Comparison of ENCODE assay signal across 10 mouse cellular contexts in genomic region chr9:40333649-40334396, GRCm38 (mm10).
DNase-seq lines count a peak whose midpoint lies in the region; ATAC-seq and TF ChIP-seq lines count a peak whose summit lies in the region.
"Had no signal": no experiment of that assay in that cellular context is flagged by ENCODE, and none has a peak within 500 bp of the region (broad histone marks: within the 10 kb centered on the region; RNA-seq: fewer than 3 reads in every experiment).

No protein-coding gene starts in this region.

- peaks cover 24% of the 10 kb centered on the region for H3K36me3 ChIP-seq in hindbrain, embryonic 14.5 days (replicated peaks; ENCODE audit: control insufficient read depth, insufficient read depth)
- H3K36me3 ChIP-seq in hindbrain, embryonic 13.5 days = peaks cover 29% of the 10 kb centered on the region
- no peaks in the 10 kb centered on the region for H3K36me3 ChIP-seq in ES-Bruce4 (ENCODE audit: control insufficient read depth, insufficient read depth, low read length, poor library complexity, severe bottlenecking)
- H3K36me3 ChIP-seq: embryonic facial prominence, embryonic 13.5 days had no signal

- TF ChIP-seq POLR2A in ES-Bruce4 (IDR thresholded peaks at IDR 0.05; ENCODE audit: insufficient read depth, low read length) = no peak

- no peaks in the 10 kb centered on the region for H3K9me3 ChIP-seq in hindbrain, embryonic 14.5 days (ENCODE audit: control insufficient read depth, low read length)
- H3K9me3 ChIP-seq in hindbrain, embryonic 13.5 days = no peaks in the 10 kb centered on the region
- H3K9me3 ChIP-seq in ES-Bruce4 (replicated peaks; ENCODE audit: control insufficient read depth, insufficient read depth, low read length, poor library complexity, severe bottlenecking) = no peaks in the 10 kb centered on the region
- H3K9me3 ChIP-seq: embryonic facial prominence, embryonic 13.5 days had no signal

- no peak overlapping the region for H3K9ac ChIP-seq in hindbrain, embryonic 14.5 days
- H3K9ac ChIP-seq in hindbrain, embryonic 13.5 days = no peak overlapping the region
- peak overlapping the region; percentile 19 for H3K9ac ChIP-seq in ES-Bruce4 (ENCODE audit: low read depth, poor library complexity, severe bottlenecking)
- H3K9ac ChIP-seq: embryonic facial prominence, embryonic 13.5 days had no signal

- H3K4me1 ChIP-seq in hindbrain, embryonic 14.5 days (replicated peaks; ENCODE audit: control insufficient read depth, insufficient read depth, low read length) = peaks cover 23% of the 10 kb centered on the region
- H3K4me1 ChIP-seq in hindbrain, embryonic 13.5 days (replicated peaks) = peaks cover 15% of the 10 kb centered on the region
- H3K4me1 ChIP-seq in ES-Bruce4 (ENCODE audit: control insufficient read depth, insufficient read depth, low read length) = peaks cover 5% of the 10 kb centered on the region
- H3K4me1 ChIP-seq: embryonic facial prominence, embryonic 13.5 days had no signal

- TF ChIP-seq CTCF in ES-Bruce4 (IDR thresholded peaks at IDR 0.05; ENCODE audit: low read depth, low read length) = peak; percentile 94

- H3K4me3 ChIP-seq in hindbrain, embryonic 14.5 days (replicated peaks; ENCODE audit: low read length) = no peak overlapping the region
- no peak overlapping the region for H3K4me3 ChIP-seq in hindbrain, embryonic 13.5 days
- H3K4me3 ChIP-seq in ES-Bruce4 (ENCODE audit: low read depth, low read length) = peak overlapping the region; percentile 66
- H3K4me3 ChIP-seq: embryonic facial prominence, embryonic 13.5 days had no signal

- no peak overlapping the region for H3K4me2 ChIP-seq in hindbrain, embryonic 14.5 days (replicated peaks)
- H3K4me2 ChIP-seq in hindbrain, embryonic 13.5 days = no peak overlapping the region
- H3K4me2 ChIP-seq: embryonic facial prominence, embryonic 13.5 days had no signal

- DNase-seq in hindbrain, embryonic 14.5 days (ENCODE audit: low spot score) = peak; percentile 78
- peak; percentile 90 for DNase-seq in cerebellum, adult 11-12 months
- peak; percentile 81 to 88 for DNase-seq in frontal cortex, postnatal 36 days (ENCODE audit: low spot score in 2 of 2)
- DNase-seq in layer of hippocampus, adult 8-10 months (ENCODE audit: low spot score in 2 of 2) = peak; percentile 83 to 88
- DNase-seq in mesoderm, embryonic 11.5 days (ENCODE audit: low read depth, low spot score) = peak; percentile 80
- peak; percentile 60 for DNase-seq in thymus, postnatal 0 days (ENCODE audit: low spot score)

- H3K27me3 ChIP-seq in hindbrain, embryonic 14.5 days (ENCODE audit: control insufficient read depth, insufficient read depth, low read length) = no peaks in the 10 kb centered on the region
- H3K27me3 ChIP-seq in hindbrain, embryonic 13.5 days = no peaks in the 10 kb centered on the region
- no peaks in the 10 kb centered on the region for H3K27me3 ChIP-seq in ES-Bruce4 (ENCODE audit: control insufficient read depth, insufficient read depth, low read length, poor library complexity, severe bottlenecking)
- H3K27me3 ChIP-seq: embryonic facial prominence, embryonic 13.5 days had no signal

- TF ChIP-seq EP300 in ES-Bruce4 (IDR thresholded peaks at IDR 0.05; ENCODE audit: insufficient read depth, low read depth, low read length) = no peak

- H3K27ac ChIP-seq in hindbrain, embryonic 14.5 days = no peak overlapping the region
- H3K27ac ChIP-seq in hindbrain, embryonic 13.5 days = no peak overlapping the region
- peak overlapping the region; percentile 1 for H3K27ac ChIP-seq in ES-Bruce4 (ENCODE audit: insufficient read depth, low read length)
- H3K27ac ChIP-seq: embryonic facial prominence, embryonic 13.5 days; macrophage had no signal

- 63% methylated on average over 9 of the region's 9 CpGs for WGBS in hindbrain, embryonic 14.5 days
- WGBS in hindbrain, embryonic 13.5 days = 64% methylated on average over 9 of the region's 9 CpGs

- peak; percentile 7; the same call in 1 of the 2 replicates for ATAC-seq in hindbrain, embryonic 14.5 days (ENCODE audit: low FRiP score)
- ATAC-seq in hindbrain, embryonic 13.5 days (ENCODE audit: low FRiP score) = no peak
